In the genomic region with DNA sequence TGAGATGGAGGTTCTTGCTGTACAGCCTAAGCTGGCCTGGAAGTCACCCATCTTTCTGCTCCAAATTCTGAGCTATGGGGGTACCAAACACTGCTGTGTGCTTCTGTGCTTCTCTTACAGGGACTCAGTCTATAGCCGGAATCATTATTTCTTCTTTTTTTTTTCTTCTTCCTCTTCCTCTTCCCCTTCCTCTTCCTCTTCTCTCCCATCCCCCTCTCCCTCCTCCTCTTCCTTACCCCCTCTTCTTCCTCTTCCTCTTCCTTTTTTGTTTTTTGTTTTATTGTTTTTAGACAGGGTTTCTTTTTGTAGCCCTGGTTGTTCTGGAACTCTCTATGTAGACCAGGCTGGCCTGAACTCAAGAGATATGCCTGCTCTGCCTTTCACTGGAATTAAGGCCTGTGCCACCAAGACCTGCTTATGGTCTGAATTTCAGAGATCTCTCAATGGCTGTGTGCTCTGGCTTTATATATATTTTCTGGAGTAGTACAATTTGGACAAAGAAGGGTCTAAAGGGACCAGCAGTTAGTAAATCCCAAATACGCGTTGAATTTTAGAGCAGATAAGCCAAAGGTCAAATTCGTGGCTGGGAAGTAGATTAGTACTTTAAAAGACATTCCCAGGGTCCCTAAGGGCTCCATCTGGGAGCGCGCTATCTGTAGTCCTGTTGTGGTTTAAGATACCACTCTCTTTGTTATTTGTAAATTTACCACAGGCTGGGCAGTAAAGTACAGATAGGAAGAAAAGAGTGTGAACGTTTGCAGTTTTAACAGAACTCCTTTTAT, we compare ENCODE assay signal across 7 mouse cellular contexts. TPM values are rescaled to one million over a fixed set of nuclear protein-coding genes. Genes with fewer than 3 reads are reported as not detected.
DNase-seq lines count a peak whose midpoint lies in the region; ATAC-seq lines count a peak whose summit lies in the region.

No protein-coding gene starts in this region.

- no peak for DNase-seq in left cerebral cortex, adult 18-20 months (ENCODE audit: low spot score in 2 of 2)

- 68% methylated on average over 7 of the region's 7 CpGs for WGBS in forebrain, embryonic 16.5 days
- WGBS in limb, embryonic 15.5 days, result 48% methylated on average over 7 of the region's 7 CpGs
- WGBS in stomach, embryonic 14.5 days, result 54% methylated on average over 7 of the region's 7 CpGs

- H3K27ac ChIP-seq in forebrain, embryonic 16.5 days (ENCODE audit: low read length), result no peak overlapping the region
- no peak overlapping the region for H3K27ac ChIP-seq in limb, embryonic 15.5 days
- H3K27ac ChIP-seq in stomach, embryonic 14.5 days (ENCODE audit: low read length), result peak overlapping the region; percentile 5; the same call in 1 of the 2 replicates

- H3K4me3 ChIP-seq in megakaryocyte, embryonic 14.5 days (replicated peaks), result peak overlapping the region; percentile 99
- no peak overlapping the region for H3K4me3 ChIP-seq in forebrain, embryonic 16.5 days (replicated peaks; ENCODE audit: low read length)
- peak overlapping the region; percentile 79; the same call in 1 of the 2 replicates for H3K4me3 ChIP-seq in limb, embryonic 15.5 days
- H3K4me3 ChIP-seq in stomach, embryonic 14.5 days (ENCODE audit: low read depth, low read length), result peak overlapping the region; percentile 71; the same call in 1 of the 2 replicates

- no peak overlapping the region for H3K9ac ChIP-seq in forebrain, embryonic 16.5 days (replicated peaks; ENCODE audit: low read depth, low read length)
- H3K9ac ChIP-seq in limb, embryonic 15.5 days, result no peak overlapping the region
- H3K9ac ChIP-seq in stomach, embryonic 14.5 days (replicated peaks; ENCODE audit: low read depth, low read length), result no peak overlapping the region

- ATAC-seq in megakaryocyte, adult 5-6 weeks (ENCODE audit: poor library complexity, severe bottlenecking), result no peak
- ATAC-seq in forebrain, embryonic 16.5 days, result no peak
- no peak for ATAC-seq in limb, embryonic 15.5 days (ENCODE audit: insufficient number of reproducible peaks, low FRiP score, low TSS enrichment, low read depth)
- ATAC-seq in stomach, embryonic 14.5 days (ENCODE audit: insufficient number of reproducible peaks, insufficient read depth, low FRiP score, low read depth), result no peak
- no peak for ATAC-seq in activated CD4-positive, CD25-positive, alpha-beta regulatory T cell, adult 4 months

- H3K9me3 ChIP-seq in megakaryocyte, embryonic 14.5 days, result no peaks in the 10 kb centered on the region
- H3K9me3 ChIP-seq in forebrain, embryonic 16.5 days (ENCODE audit: control insufficient read depth, low read length), result no peaks in the 10 kb centered on the region
- H3K9me3 ChIP-seq in limb, embryonic 15.5 days, result no peaks in the 10 kb centered on the region
- no peaks in the 10 kb centered on the region for H3K9me3 ChIP-seq in stomach, embryonic 14.5 days (ENCODE audit: control insufficient read depth, low read depth, low read length)

- H3K36me3 ChIP-seq in megakaryocyte, embryonic 14.5 days (replicated peaks; ENCODE audit: low read length), result peaks cover 3% of the 10 kb centered on the region
- no peaks in the 10 kb centered on the region for H3K36me3 ChIP-seq in forebrain, embryonic 16.5 days (ENCODE audit: control insufficient read depth, insufficient read depth)
- no peaks in the 10 kb centered on the region for H3K36me3 ChIP-seq in limb, embryonic 15.5 days
- H3K36me3 ChIP-seq in stomach, embryonic 14.5 days (ENCODE audit: control insufficient read depth, insufficient read depth, low read length), result no peaks in the 10 kb centered on the region

- peak overlapping the region; percentile 52 for H3K4me2 ChIP-seq in forebrain, embryonic 16.5 days (ENCODE audit: low read length)
- H3K4me2 ChIP-seq in limb, embryonic 15.5 days, result peak overlapping the region; percentile 93
- H3K4me2 ChIP-seq in stomach, embryonic 14.5 days (replicated peaks; ENCODE audit: low read depth, low read length), result peak overlapping the region; percentile 49

- H3K27me3 ChIP-seq in megakaryocyte, embryonic 14.5 days (replicated peaks), result no peaks in the 10 kb centered on the region
- no peaks in the 10 kb centered on the region for H3K27me3 ChIP-seq in forebrain, embryonic 16.5 days (replicated peaks; ENCODE audit: control insufficient read depth, insufficient read depth, low read length)
- no peaks in the 10 kb centered on the region for H3K27me3 ChIP-seq in limb, embryonic 15.5 days
- H3K27me3 ChIP-seq in stomach, embryonic 14.5 days (ENCODE audit: control insufficient read depth, insufficient read depth, low read length), result no peaks in the 10 kb centered on the region

- peaks cover 32% of the 10 kb centered on the region for H3K4me1 ChIP-seq in megakaryocyte, embryonic 14.5 days
- H3K4me1 ChIP-seq in forebrain, embryonic 16.5 days (replicated peaks; ENCODE audit: control insufficient read depth, insufficient read depth, low read length), result peaks cover 13% of the 10 kb centered on the region
- H3K4me1 ChIP-seq in limb, embryonic 15.5 days, result peaks cover 13% of the 10 kb centered on the region; the same call in 1 of the 2 replicates
- H3K4me1 ChIP-seq in stomach, embryonic 14.5 days (ENCODE audit: control insufficient read depth, insufficient read depth, low read length), result no peaks in the 10 kb centered on the region

RNA-seq across cellular contexts. Expression of a gene that starts 1.0 kb away (rescaled TPM):
- polyA plus RNA-seq in megakaryocyte, embryonic 14.5 days (2012; ENCODE audit: insufficient read depth, low replicate concordance), result 1.3 and 4.3 TPM in 2 replicates
- 29.5 and 41.5 TPM in 2 replicates for total RNA-seq in megakaryocyte, adult 5-6 weeks (2015)
- total RNA-seq in megakaryocyte, adult 5-6 weeks (2017), result 29.6 and 44.3 TPM in 2 replicates
- polyA plus RNA-seq in forebrain, embryonic 16.5 days (2015; fragmentation: Nextera tagmentation; extraction: Ambion mirVana), result 33.7 and 37.5 TPM in 2 replicates
- polyA plus RNA-seq in limb, embryonic 15.5 days (2015; fragmentation: Nextera tagmentation; extraction: Ambion mirVana), result 24.9 and 28.0 TPM in 2 replicates
- 60.5 and 73.2 TPM in 2 replicates for polyA plus RNA-seq in stomach, embryonic 14.5 days (2014; fragmentation: Nextera tagmentation; extraction: Ambion mirVana)
- polyA plus RNA-seq in activated CD4-positive, CD25-positive, alpha-beta regulatory T cell, adult 4 months (2017; shearing (Covaris generic)), result 10 to 100 TPM; 19.2 to 22.1 TPM
- 10 to 100 TPM; 51.8 to 61.6 TPM for total RNA-seq in left cerebral cortex, adult 18-20 months (2021)

RNA-seq across cellular contexts. Expression of a gene that starts 35.9 kb away (rescaled TPM):
- polyA plus RNA-seq in megakaryocyte, embryonic 14.5 days (2012; ENCODE audit: insufficient read depth, low replicate concordance), result 230 and 1,256 TPM in 2 replicates
- 5.5 and 12.0 TPM in 2 replicates for total RNA-seq in megakaryocyte, adult 5-6 weeks (2015)
- total RNA-seq in megakaryocyte, adult 5-6 weeks (2017), result 6.4 and 8.6 TPM in 2 replicates
- 15.0 and 21.9 TPM in 2 replicates for polyA plus RNA-seq in forebrain, embryonic 16.5 days (2015; fragmentation: Nextera tagmentation; extraction: Ambion mirVana)
- 13.9 and 14.5 TPM in 2 replicates for polyA plus RNA-seq in limb, embryonic 15.5 days (2015; fragmentation: Nextera tagmentation; extraction: Ambion mirVana)
- 13.1 and 17.1 TPM in 2 replicates for polyA plus RNA-seq in stomach, embryonic 14.5 days (2014; fragmentation: Nextera tagmentation; extraction: Ambion mirVana)
- polyA plus RNA-seq in activated CD4-positive, CD25-positive, alpha-beta regulatory T cell, adult 4 months (2017; shearing (Covaris generic)), result 10 to 100 TPM in 1 of 2 experiments, 1 to 10 TPM in 1; 5.6 to 10.3 TPM
- total RNA-seq in left cerebral cortex, adult 18-20 months (2021), result 100 to 1,000 TPM; 245 to 253 TPM

Comparison
In these comparisons a context has a peak if more than half of its experiments do, and no peak if none do; other contexts are left out.
1. RNA of a gene that starts 35.9 kb away (polyA plus RNA-seq): 230 to 1,256 TPM in megakaryocyte, embryonic 14.5 days; 15.0 to 21.9 TPM in forebrain, embryonic 16.5 days, 13.1 to 17.1 TPM in stomach, embryonic 14.5 days, 13.9 to 14.5 TPM in limb, embryonic 15.5 days and 5.6 to 10.3 TPM in activated CD4-positive, CD25-positive, alpha-beta regulatory T cell, adult 4 months; every median in the first group is over 10 times any median in the second.
2. Peak in every context shown above with its lines, with median percentiles within 50 percentile points of each other: H3K4me2 ChIP-seq.